Mouse (Mus musculus) CD4-positive, CD25-positive, alpha-beta regulatory T cell, adult 2 months (primary cell): ENCODE measurements at regions not wholly inside any gene's neighbourhood (a gene's known extent, or its start where the extent isn't known, plus 50 kb on each side); places are given as distances from the start of the nearest gene placed in this dataset.

Source experiments
- DNase-seq: peaks from one replicate; pipeline ENCODE4 v3.0.0-alpha.2; 2012; ENCODE audit warnings: low read depth, low spot score

GRCm38 (mm10) chr13:107187258-107187878, 165.4 kb upstream of the Kif2a start:
- DNase-seq: no peak

GRCm38 (mm10) chr13:107182544-107182943, 160.6 kb upstream of the Kif2a start:
- peak; percentile 45 for DNase-seq

GRCm38 (mm10) chr13:107179551-107179950, 157.6 kb upstream of the Kif2a start:
- DNase-seq: no peak

- DNase-seq: no peak
Observed at GRCm38 (mm10) chr13:107177595-107177994, 155.7 kb upstream of the Kif2a start.

- DNase-seq: no peak
Observed at GRCm38 (mm10) chr13:107175891-107176290, 154.0 kb upstream of the Kif2a start.

- peak; percentile 21 for DNase-seq
Observed at GRCm38 (mm10) chr13:107168599-107169149, 146.7 kb upstream of the Kif2a start.

- no peak for DNase-seq
Observed at GRCm38 (mm10) chr13:107167856-107168598, 146.1 kb upstream of the Kif2a start.

GRCm38 (mm10) chr13:107151548-107151947, 129.6 kb upstream of the Kif2a start:
- DNase-seq: no peak

- DNase-seq: no peak
Observed at GRCm38 (mm10) chr13:107141209-107141608, 119.3 kb upstream of the Kif2a start.

GRCm38 (mm10) chr13:107134125-107134524, 112.2 kb upstream of the Kif2a start:
- no peak for DNase-seq

GRCm38 (mm10) chr13:107126636-107127035, 104.7 kb upstream of the Kif2a start:
- no peak for DNase-seq

GRCm38 (mm10) chr13:107124130-107124668, 102.3 kb upstream of the Kif2a start:
- no peak for DNase-seq

- peak; percentile 86 for DNase-seq
Observed at GRCm38 (mm10) chr13:107113949-107114690, 92.2 kb upstream of the Kif2a start.

- DNase-seq: no peak
Observed at GRCm38 (mm10) chr13:107108045-107108444, 86.1 kb upstream of the Kif2a start.

GRCm38 (mm10) chr13:107107572-107107971, 85.6 kb upstream of the Kif2a start:
- DNase-seq: no peak

GRCm38 (mm10) chr13:107105510-107105909, 83.6 kb upstream of the Kif2a start:
- DNase-seq: peak; percentile 70

- DNase-seq: peak; percentile 92
Observed at GRCm38 (mm10) chr13:107101598-107101997, 79.7 kb upstream of the Kif2a start.

GRCm38 (mm10) chr13:107100852-107101325, 79.0 kb upstream of the Kif2a start:
- DNase-seq: peak; percentile 18

GRCm38 (mm10) chr13:107100116-107100515, 78.2 kb upstream of the Kif2a start:
- peak; percentile 39 for DNase-seq

GRCm38 (mm10) chr13:107097005-107097404, 75.1 kb upstream of the Kif2a start:
- no peak for DNase-seq

GRCm38 (mm10) chr13:107094976-107095716, 73.2 kb upstream of the Kif2a start:
- peak; percentile 34 for DNase-seq
